Mouse (Mus musculus) G1E (cell line): ENCODE data around the gene Tmem184c. TPM values are rescaled to one million over a fixed set of nuclear protein-coding genes. Genes with fewer than 3 reads are reported as not detected.

ENCODE experiments used
- ATAC-seq: 2 replicates; pipeline ENCODE4 v1.8.0; 2016; ENCODE audit warnings: mild to moderate bottlenecking; ENCODE audit not compliant: insufficient number of reproducible peaks, poor library complexity, low FRiP score, severe bottlenecking; ENCODE audit errors: extremely low read depth
- DNase-seq: peaks from one replicate; pipeline ENCODE4 v3.0.0; 2012; ENCODE audit warnings: low spot score
- H3K27me3 ChIP-seq: 2 replicates; pipeline ENCODE4 v1.6.1; 2012; ENCODE audit warnings: mild to moderate bottlenecking, low read length, inconsistent platforms; ENCODE audit not compliant: insufficient read depth
- H3K36me3 ChIP-seq: replicated peaks from 2 replicates; pipeline ENCODE3; 2012; ENCODE audit warnings: mild to moderate bottlenecking, inconsistent platforms
- H3K4me1 ChIP-seq: 2 replicates; pipeline ENCODE4 v1.6.1; 2012; ENCODE audit warnings: low read depth, low read length, inconsistent platforms, mixed read lengths; ENCODE audit not compliant: insufficient read depth
- H3K4me3 ChIP-seq: 2 replicates; pipeline ENCODE4 v1.5.1; 2012; ENCODE audit warnings: low read depth, mild to moderate bottlenecking, inconsistent platforms, low read length, moderate library complexity, mixed read lengths
- H3K9me3 ChIP-seq: replicated peaks from 2 replicates; pipeline ENCODE4 v1.6.1; 2012; ENCODE audit warnings: inconsistent platforms
- CTCF ChIP-seq: IDR thresholded peaks from 2 replicates; pipeline ENCODE4 v1.5.1; 2012; ENCODE audit warnings: low read depth, low read length, inconsistent platforms, mixed read lengths
- GATA1 ChIP-seq: IDR thresholded peaks from 2 replicates; pipeline ENCODE4 v1.6.1; 2012; ENCODE audit warnings: borderline replicate concordance, low read length, inconsistent platforms, mixed read lengths
- GATA2 ChIP-seq: IDR thresholded peaks from 2 replicates; pipeline ENCODE4 v1.6.1; 2012; ENCODE audit warnings: low read depth, low read length, inconsistent platforms, borderline replicate concordance
- POLR2AphosphoS5 ChIP-seq: IDR thresholded peaks from 2 replicates; pipeline ENCODE4 v1.6.1; 2012; ENCODE audit warnings: low read depth, low read length, inconsistent platforms; ENCODE audit not compliant: insufficient replicate concordance
- TAL1 ChIP-seq: conservative IDR thresholded peaks from 2 replicates; pipeline ENCODE4 v1.6.1; 2012; ENCODE audit warnings: low read depth, low read length, inconsistent platforms, mixed read lengths
- polyA plus RNA-seq: library from polyadenylated mRNA; stranded (reverse); fragments of >175 nt; gene quantifications from 2 replicates; pipeline ENCODE4 v1.2.3, GENCODE M21; 2012
- total RNA-seq, 2 experiments: library from RNA; stranded (forward) in 1 of 2; stranded (reverse) in 1 of 2; fragments of 200-1000 nt in 1 of 2; fragments of >200 nt in 1 of 2; fragmentation: Nextera tagmentation in 1 of 2; gene quantifications; 2 replicates each; pipeline ENCODE4 v1.2.3; 2014 to 2017

The Tmem184c gene
- total and polyA plus RNA-seq, 3 experiments: 4.9 to 39.1 (median 29.8) TPM

DNA sequence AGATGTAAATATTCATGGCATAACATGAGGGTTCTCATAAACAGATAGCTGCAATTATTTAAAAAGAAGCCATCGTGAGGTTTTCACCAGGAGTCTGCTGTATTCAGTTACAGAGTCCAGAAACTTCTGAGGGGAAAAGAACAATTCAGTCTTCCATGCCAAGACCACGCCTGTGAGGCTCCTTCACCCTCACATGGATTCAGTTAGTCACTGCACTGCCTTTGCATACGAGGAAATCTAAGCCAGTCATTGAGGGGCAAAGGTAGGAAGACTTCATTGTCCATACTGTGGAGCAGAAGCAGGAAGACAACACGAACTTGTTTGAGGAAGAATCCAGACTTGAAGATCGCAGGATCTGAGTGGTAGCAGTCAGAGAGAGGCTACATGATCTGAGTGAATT is 23.5 kb upstream of the Tmem184c start:
- Histone ChIP-seq H3K4me3 (no peak overlapping the region), H3K36me3 (no peaks in the 10 kb centered on the region), H3K4me1 (peaks cover 2% of the 10 kb centered on the region; the same call in 1 of the 2 replicates), H3K9me3 (no peaks in the 10 kb centered on the region), H3K27me3 (peaks cover 19% of the 10 kb centered on the region)
- TF ChIP-seq CTCF: no peak
- TF ChIP-seq GATA1: no peak
- TF ChIP-seq POLR2AphosphoS5: no peak
- TF ChIP-seq TAL1: no peak
- DNase-seq: no peak
- no peak for ATAC-seq

DNA sequence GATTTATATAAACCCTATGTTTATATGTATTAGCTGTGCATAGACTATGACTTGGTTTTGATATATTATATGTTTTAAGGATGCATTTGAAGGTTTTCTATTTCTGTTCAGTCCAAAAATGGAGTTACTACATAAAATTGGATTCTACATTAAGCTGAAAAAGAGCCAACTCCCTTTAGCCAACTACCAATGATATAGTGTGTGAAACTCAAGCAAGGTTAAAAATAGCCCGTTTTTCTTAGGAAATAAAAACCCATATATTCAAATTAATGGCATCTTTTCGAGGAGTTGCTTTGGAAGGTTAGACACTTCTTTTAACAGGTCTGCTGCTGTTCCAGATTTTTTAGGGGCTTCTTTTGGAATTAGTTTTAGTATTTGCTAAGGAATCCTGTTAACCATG is 22.7 kb upstream of the Tmem184c start:
- DNase-seq: no peak
- Histone ChIP-seq H3K4me1 (peaks cover 2% of the 10 kb centered on the region; the same call in 1 of the 2 replicates), H3K36me3 (no peaks in the 10 kb centered on the region), H3K4me3 (no peak overlapping the region), H3K27me3 (peaks cover 19% of the 10 kb centered on the region), H3K9me3 (no peaks in the 10 kb centered on the region)
- no peak for ATAC-seq
- no peak for TF ChIP-seq GATA1
- no peak for TF ChIP-seq POLR2AphosphoS5
- TF ChIP-seq CTCF: no peak
- no peak for TF ChIP-seq TAL1
- no peak for TF ChIP-seq GATA2

- Histone ChIP-seq H3K36me3 (no peaks in the 10 kb centered on the region), H3K27me3 (peaks cover 32% of the 10 kb centered on the region), H3K4me1 (peaks cover 2% of the 10 kb centered on the region; the same call in 1 of the 2 replicates), H3K9me3 (no peaks in the 10 kb centered on the region), H3K4me3 (no peak overlapping the region)
- DNase-seq (no peak), ATAC-seq (no peak)
- TF ChIP-seq CTCF: no peak
- no peak for TF ChIP-seq POLR2AphosphoS5
- no peak for TF ChIP-seq GATA2
- TF ChIP-seq GATA1: no peak
- TF ChIP-seq TAL1: no peak
Observed at GRCm38 (mm10) chr8:77630691-77631090, 20.2 kb upstream of the Tmem184c start.

DNA sequence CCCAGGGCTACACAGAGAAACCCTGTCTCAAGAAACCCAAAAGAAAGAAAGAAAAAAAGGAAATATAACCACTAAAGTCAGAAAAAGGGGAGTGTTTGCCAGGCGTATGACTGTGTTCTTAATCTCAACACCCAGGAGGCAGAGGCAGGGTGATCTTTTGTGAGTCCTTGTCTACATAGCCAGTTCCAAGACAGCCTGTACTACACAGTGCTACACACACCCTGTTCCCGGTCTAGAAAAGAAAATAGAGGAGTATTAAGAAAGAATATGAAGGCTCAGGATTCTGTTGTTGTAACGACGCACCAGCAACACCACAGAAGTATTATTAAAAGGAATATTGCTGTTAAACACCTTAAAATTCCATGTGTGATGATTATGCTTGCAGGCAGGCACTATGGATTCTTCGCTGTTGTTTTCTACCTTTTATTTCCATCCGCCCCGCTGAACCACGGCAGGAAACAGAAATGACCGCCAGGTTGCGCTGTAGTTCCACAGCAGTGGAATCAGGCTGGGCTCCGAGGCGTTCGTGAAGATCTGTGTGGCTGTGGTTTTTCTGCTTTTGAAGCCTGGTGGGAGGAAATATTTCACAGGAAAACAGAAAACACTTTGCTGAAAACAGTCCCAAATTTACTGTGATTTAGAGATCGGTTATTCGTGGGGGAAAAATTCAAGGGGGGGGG is 19.5 kb upstream of the Tmem184c start:
- Histone ChIP-seq H3K9me3 (no peaks in the 10 kb centered on the region), H3K4me3 (no peak overlapping the region), H3K36me3 (no peaks in the 10 kb centered on the region), H3K27me3 (peaks cover 34% of the 10 kb centered on the region), H3K4me1 (peaks cover 2% of the 10 kb centered on the region; the same call in 1 of the 2 replicates)
- ATAC-seq: peak; percentile 63
- peak; percentile 30 for DNase-seq
- TF ChIP-seq GATA1: no peak
- TF ChIP-seq GATA2: no peak
- peak; percentile 67 for TF ChIP-seq CTCF

DNA sequence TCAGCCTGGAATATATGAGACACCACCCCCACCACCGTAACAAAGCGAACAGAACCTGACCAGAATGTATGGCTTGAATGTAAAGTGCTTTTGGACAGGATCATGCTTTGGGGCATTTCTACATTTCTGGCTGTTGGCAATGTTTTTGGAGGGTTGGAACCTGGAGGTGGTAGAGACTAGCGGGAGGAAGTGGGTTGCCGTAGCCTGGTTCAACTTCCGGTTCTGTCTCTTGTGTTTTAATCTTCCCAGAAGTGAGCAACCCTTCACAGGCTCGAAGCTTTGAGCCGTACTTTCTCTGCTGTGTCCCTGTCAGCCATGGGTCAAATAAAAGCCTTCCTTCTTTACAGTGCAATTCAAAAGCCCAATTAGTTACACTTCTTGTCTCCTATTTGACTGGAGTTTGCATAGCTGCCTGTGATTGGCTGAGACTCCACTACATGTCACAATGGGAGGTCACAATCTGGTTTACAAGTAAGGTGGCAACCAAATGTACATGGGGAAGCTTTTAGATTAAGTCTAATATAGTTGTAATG is 13.2 kb upstream of the Tmem184c start:
- Histone ChIP-seq H3K9me3 (no peaks in the 10 kb centered on the region), H3K27me3 (peaks cover 37% of the 10 kb centered on the region), H3K36me3 (no peaks in the 10 kb centered on the region), H3K4me3 (no peak overlapping the region), H3K4me1 (no peaks in the 10 kb centered on the region)
- DNase-seq (no peak), ATAC-seq (peak; percentile 1; the same call in 1 of the 2 replicates)
- TF ChIP-seq POLR2AphosphoS5 (no peak), CTCF (no peak), TAL1 (no peak), GATA1 (no peak), GATA2 (no peak)

GRCm38 (mm10) chr8:77617916-77618315 is 7.4 kb upstream of the Tmem184c start:
- TF ChIP-seq CTCF (no peak), POLR2AphosphoS5 (no peak), GATA2 (no peak), GATA1 (no peak), TAL1 (no peak)
- Histone ChIP-seq H3K4me3 (no peak overlapping the region), H3K36me3 (no peaks in the 10 kb centered on the region), H3K4me1 (peaks cover 3% of the 10 kb centered on the region), H3K27me3 (peaks cover 32% of the 10 kb centered on the region), H3K9me3 (no peaks in the 10 kb centered on the region)
- DNase-seq (no peak), ATAC-seq (peak; percentile 34; the same call in 1 of the 2 replicates)

- no peak for DNase-seq
- peaks cover 21% of the 10 kb centered on the region for H3K36me3 ChIP-seq
- H3K27me3 ChIP-seq: peaks cover 5% of the 10 kb centered on the region; the same call in 1 of the 2 replicates
- peak overlapping the region; percentile 95 for H3K4me3 ChIP-seq
- no peak for ATAC-seq
- no peak for TF ChIP-seq CTCF
- TF ChIP-seq POLR2AphosphoS5: no peak
- TF ChIP-seq GATA1: no peak
- TF ChIP-seq GATA2: no peak
- peaks cover 19% of the 10 kb centered on the region for H3K4me1 ChIP-seq
- no peaks in the 10 kb centered on the region; the same call in 1 of the 2 replicates for H3K9me3 ChIP-seq
Observed at GRCm38 (mm10) chr8:77609621-77610020, 877 bp downstream of the Tmem184c start.
